Mouse (Mus musculus) myocyte (in vitro differentiated cells): ENCODE results near the gene RPS10-NUDT3. TPM values are rescaled to one million over a fixed set of nuclear protein-coding genes. Genes with fewer than 3 reads are reported as not detected.

Experiments
- H3K27me3 ChIP-seq: one replicate; pipeline ENCODE4 v1.6.1; 2011; ENCODE audit not compliant: control insufficient read depth, insufficient read depth, insufficient read length
- H3K36me3 ChIP-seq: one replicate; pipeline ENCODE4 v1.6.1; 2011; ENCODE audit not compliant: control insufficient read depth, insufficient read depth
- H3K4me2 ChIP-seq: one replicate; pipeline ENCODE4 v1.6.1; 2011; ENCODE audit warnings: low read depth, control low read depth
- H3K4me3 ChIP-seq: one replicate; pipeline ENCODE4 v1.5.1; 2011; ENCODE audit warnings: mild to moderate bottlenecking, control low read depth, moderate library complexity
- H3K79me2 ChIP-seq: one replicate; pipeline ENCODE4 v1.6.1; 2011; ENCODE audit not compliant: control insufficient read depth, insufficient read depth
- H3ac ChIP-seq: one replicate; pipeline ENCODE4 v1.6.1; 2011; ENCODE audit not compliant: control insufficient read depth, insufficient read length
- CEBPB ChIP-seq: IDR thresholded peaks from 2 replicates; pipeline ENCODE4 v1.6.1; 2011; ENCODE audit warnings: mild to moderate bottlenecking, moderate library complexity; ENCODE audit not compliant: poor library complexity, insufficient read depth, severe bottlenecking
- E2F4 ChIP-seq: IDR thresholded peaks from one replicate; pipeline ENCODE4 v1.6.1; 2011; ENCODE audit warnings: mild to moderate bottlenecking, control low read depth, moderate library complexity; ENCODE audit not compliant: insufficient read depth
- MAX ChIP-seq: IDR thresholded peaks from one replicate; pipeline ENCODE4 v1.6.1; 2011; ENCODE audit warnings: low read depth, mild to moderate bottlenecking, control low read depth
- MYOD1 ChIP-seq, 3 experiments: IDR thresholded peaks; one replicate each; pipeline ENCODE4 v1.6.1; 2011; ENCODE audit warnings: control low read depth in 2 of 3, low read depth in 2 of 3, mild to moderate bottlenecking in 2 of 3, moderate library complexity in 1 of 3; ENCODE audit not compliant: insufficient read length in 2 of 3, control insufficient read depth in 1 of 3
- MYOG ChIP-seq, 3 experiments: IDR thresholded peaks; one replicate each; pipeline ENCODE4 v1.6.1; 2011; ENCODE audit warnings: control low read depth in 2 of 3, low read depth in 2 of 3, mild to moderate bottlenecking in 2 of 3; ENCODE audit not compliant: insufficient read length in 2 of 3, control insufficient read depth in 1 of 3, insufficient read depth in 1 of 3
- POLR2A ChIP-seq: IDR thresholded peaks from one replicate; pipeline ENCODE4 v1.6.1; 2011; ENCODE audit warnings: low read depth, mild to moderate bottlenecking, control low read depth, moderate library complexity; ENCODE audit not compliant: insufficient read length
- POLR2AphosphoS2 ChIP-seq: IDR thresholded peaks from one replicate; pipeline ENCODE4 v1.6.1; 2011; ENCODE audit warnings: low read depth, control low read depth; ENCODE audit not compliant: insufficient read length
- REST ChIP-seq: IDR thresholded peaks from one replicate; pipeline ENCODE4 v1.6.1; 2011; ENCODE audit warnings: mild to moderate bottlenecking, control low read depth, moderate library complexity; ENCODE audit not compliant: insufficient read depth, insufficient read length
- SRF ChIP-seq: IDR thresholded peaks from one replicate; pipeline ENCODE4 v1.6.1; 2011; ENCODE audit warnings: low read depth; ENCODE audit not compliant: control insufficient read depth, insufficient read length
- TCF12 ChIP-seq: IDR thresholded peaks from one replicate; pipeline ENCODE4 v1.6.1; 2011; ENCODE audit warnings: mild to moderate bottlenecking, control low read depth; ENCODE audit not compliant: poor library complexity, insufficient read depth, severe bottlenecking
- TCF3 ChIP-seq: IDR thresholded peaks from one replicate; pipeline ENCODE4 v1.6.1; 2011; ENCODE audit warnings: low read depth, control low read depth; ENCODE audit not compliant: insufficient read length
- USF1 ChIP-seq: IDR thresholded peaks from one replicate; pipeline ENCODE4 v1.6.1; 2011; ENCODE audit warnings: low read depth, mild to moderate bottlenecking, control low read depth, moderate library complexity
- polyA plus RNA-seq: library from polyadenylated mRNA; unstranded; fragments of >200 nt; fragmentation: generic; extraction: Trizol; gene quantifications from one replicate; pipeline ENCODE4 v1.2.1, GENCODE M21; 2012; ENCODE audit warnings: missing spikeins

RPS10-NUDT3 gene
- polyA plus RNA-seq, 1 experiment, result not detected

- Histone ChIP-seq H3K27me3 (no peaks in the 10 kb centered on the region), H3K4me2 (no peak overlapping the region), H3ac (no peak overlapping the region), H3K36me3 (no peaks in the 10 kb centered on the region), H3K4me3 (no peak overlapping the region), H3K79me2 (peaks cover 15% of the 10 kb centered on the region)
- no peak for TF ChIP-seq CEBPB
- TF ChIP-seq POLR2A, result no peak
- no peak for TF ChIP-seq SRF
- no peak for TF ChIP-seq MYOG (IDR thresholded peaks at IDR 0.05; ENCODE audit: control insufficient read depth in 1 of 3, insufficient read depth in 1 of 3, insufficient read length in 2 of 3, low read depth in 2 of 3)
- no peak for TF ChIP-seq USF1
- TF ChIP-seq TCF3, result no peak
- TF ChIP-seq TCF12, result no peak
- TF ChIP-seq E2F4, result no peak
- no peak for TF ChIP-seq MAX
- TF ChIP-seq MYOD1 (IDR thresholded peaks at IDR 0.05; ENCODE audit: control insufficient read depth in 1 of 3, insufficient read length in 2 of 3, low read depth in 2 of 3), result no peak
- no peak for TF ChIP-seq REST
Observed at GRCm38 (mm10) chr17:27586661-27587060, 48.4 kb downstream of the RPS10-NUDT3 start.

DNA sequence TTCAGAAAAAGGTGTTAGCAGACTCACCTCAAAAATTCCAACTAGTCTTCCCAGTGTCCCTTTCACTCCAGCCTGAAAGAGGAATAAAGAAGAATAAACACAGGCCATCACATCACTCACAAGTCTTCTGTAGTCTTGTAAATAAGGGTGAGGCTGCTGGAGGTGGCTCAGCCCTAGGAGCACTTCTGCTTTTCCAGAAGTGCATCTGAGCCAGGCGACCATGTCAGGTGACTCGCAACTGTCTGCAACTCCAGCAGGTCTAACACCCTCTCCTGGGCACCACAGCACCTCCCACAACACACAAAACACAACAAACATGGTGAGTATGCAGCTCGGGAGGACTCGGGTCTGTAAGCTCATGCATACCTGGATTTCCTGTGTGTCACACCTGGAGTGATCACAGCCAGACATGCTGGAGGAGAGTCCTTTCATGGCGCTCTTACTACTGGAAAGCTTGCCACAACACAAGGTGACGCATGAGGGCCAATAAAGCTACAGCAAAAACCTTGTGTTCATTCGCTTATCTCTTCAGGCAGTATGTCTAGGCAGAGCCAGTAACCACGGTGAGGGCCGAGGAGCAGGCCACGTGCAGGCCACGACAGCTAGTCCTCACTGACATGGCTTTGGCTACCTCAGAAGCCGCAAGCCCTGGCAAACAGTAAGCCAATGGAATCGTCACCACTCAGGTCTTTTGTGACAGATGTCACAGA is 51.7 kb downstream of the RPS10-NUDT3 start:
- H3K79me2 ChIP-seq, result peaks cover 9% of the 10 kb centered on the region
- TF ChIP-seq TCF12 (no peak), E2F4 (no peak), POLR2AphosphoS2 (no peak), SRF (no peak), TCF3 (no peak), USF1 (no peak), CEBPB (no peak), POLR2A (no peak), MYOG (IDR thresholded peaks at IDR 0.05; ENCODE audit: control insufficient read depth in 1 of 3, insufficient read depth in 1 of 3, insufficient read length in 2 of 3, low read depth in 2 of 3) (no peak), MAX (no peak), REST (no peak), MYOD1 (IDR thresholded peaks at IDR 0.05; ENCODE audit: control insufficient read depth in 1 of 3, insufficient read length in 2 of 3, low read depth in 2 of 3) (no peak)
- no peaks in the 10 kb centered on the region for H3K27me3 ChIP-seq
- H3K4me3 ChIP-seq, result no peak overlapping the region
- H3K4me2 ChIP-seq, result no peak overlapping the region
- no peak overlapping the region for H3ac ChIP-seq
- H3K36me3 ChIP-seq, result peaks cover 3% of the 10 kb centered on the region

GRCm38 (mm10) chr17:27580392-27581068 is 54.5 kb downstream of the RPS10-NUDT3 start:
- H3ac ChIP-seq, result no peak overlapping the region
- H3K4me3 ChIP-seq, result no peak overlapping the region
- no peak overlapping the region for H3K4me2 ChIP-seq
- peaks cover 3% of the 10 kb centered on the region for H3K36me3 ChIP-seq
- peaks cover 5% of the 10 kb centered on the region for H3K79me2 ChIP-seq
- H3K27me3 ChIP-seq, result no peaks in the 10 kb centered on the region
- TF ChIP-seq TCF3 (no peak), E2F4 (no peak), POLR2AphosphoS2 (no peak), MYOG (IDR thresholded peaks at IDR 0.05; ENCODE audit: control insufficient read depth in 1 of 3, insufficient read depth in 1 of 3, insufficient read length in 2 of 3, low read depth in 2 of 3) (no peak), CEBPB (no peak), MAX (no peak), USF1 (no peak), TCF12 (no peak), POLR2A (no peak), SRF (no peak), REST (no peak), MYOD1 (IDR thresholded peaks at IDR 0.05; ENCODE audit: control insufficient read depth in 1 of 3, insufficient read length in 2 of 3, low read depth in 2 of 3) (no peak)

DNA sequence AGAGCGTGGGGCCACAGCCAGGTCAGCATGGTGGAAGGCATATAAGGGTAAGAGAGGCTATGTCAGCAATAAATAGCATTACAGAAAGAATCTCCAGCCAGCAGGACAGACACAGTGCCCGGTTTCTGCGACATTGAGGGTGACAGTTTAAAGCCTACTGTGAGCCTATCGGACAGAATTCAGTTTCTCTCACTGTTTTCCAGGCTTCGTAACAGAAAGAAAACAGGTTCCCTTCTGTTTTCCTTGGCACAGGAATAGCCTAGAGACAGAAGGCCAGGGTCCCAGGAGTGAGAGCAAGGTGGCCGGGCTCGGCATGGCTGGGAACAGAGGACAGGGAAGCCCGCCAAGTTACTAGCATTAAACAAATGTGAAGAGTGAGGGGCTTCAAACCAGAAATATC is 55.2 kb downstream of the RPS10-NUDT3 start:
- Histone ChIP-seq H3ac (no peak overlapping the region), H3K27me3 (no peaks in the 10 kb centered on the region), H3K4me3 (no peak overlapping the region), H3K4me2 (no peak overlapping the region), H3K36me3 (peaks cover 3% of the 10 kb centered on the region), H3K79me2 (peaks cover 5% of the 10 kb centered on the region)
- TF ChIP-seq MYOG (IDR thresholded peaks at IDR 0.05; ENCODE audit: control insufficient read depth in 1 of 3, insufficient read depth in 1 of 3, insufficient read length in 2 of 3, low read depth in 2 of 3) (no peak), CEBPB (no peak), E2F4 (no peak), TCF3 (no peak), MAX (no peak), SRF (no peak), POLR2AphosphoS2 (no peak), TCF12 (no peak), REST (no peak), POLR2A (no peak), USF1 (no peak), MYOD1 (IDR thresholded peaks at IDR 0.05; ENCODE audit: control insufficient read depth in 1 of 3, insufficient read length in 2 of 3, low read depth in 2 of 3) (no peak)
